Mouse (Mus musculus): ENCODE measurements at regions not wholly inside any gene's neighbourhood (a gene's known extent, or its start where the extent isn't known, plus 50 kb on each side); places are given as distances from the start of the nearest gene placed in this dataset.

GRCm38 (mm10) chr12:39027948-39028347 is 248.8 kb downstream of the Etv1 start:
- TF ChIP-seq POLR2A (IDR thresholded peaks at IDR 0.05; ENCODE audit: extremely low read depth, insufficient read depth, low read length) (no peak), CTCF (IDR thresholded peaks at IDR 0.05; ENCODE audit: extremely low read depth, insufficient read depth, low read length) (no peak)

Measured in cortical plate, adult 2 months (tissue).